Mouse (Mus musculus): ENCODE data around the gene Glrx2.
"Not testable (repeated sequence)": the region's sequence is repeated elsewhere in the genome, so short reads cannot be mapped to it uniquely, and the experiment has no call there.

The Glrx2 gene

GRCm38 (mm10) chr1:143716038-143716437, at the start of gene Glrx2:
TSS of gene Glrx2 (plus strand) at chr1:143716338.
- DNase-seq (ENCODE audit: low read depth, low spot score) = not testable (repeated sequence)

- DNase-seq (ENCODE audit: low read depth, low spot score) = no peak
These were observed 40.3 kb upstream of the Glrx2 start for GRCm38 (mm10) chr1:143675734-143676361.

GRCm38 (mm10) chr1:143681108-143681507, 35.0 kb upstream of the Glrx2 start:
- no peak for DNase-seq (ENCODE audit: low read depth, low spot score)

GRCm38 (mm10) chr1:143684849-143685248, 31.3 kb upstream of the Glrx2 start:
- DNase-seq (ENCODE audit: low read depth, low spot score) = no peak

GRCm38 (mm10) chr1:143701736-143702135, 14.4 kb upstream of the Glrx2 start:
- no peak for DNase-seq (ENCODE audit: low read depth, low spot score)

GRCm38 (mm10) chr1:143702141-143702740, 13.9 kb upstream of the Glrx2 start:
- peak; percentile 11 for DNase-seq (ENCODE audit: low read depth, low spot score)

GRCm38 (mm10) chr1:143702741-143703262, 13.3 kb upstream of the Glrx2 start, which contains the start of gene Cdc73:
TSS of gene Cdc73 (minus strand) at chr1:143702893.
- DNase-seq (ENCODE audit: low read depth, low spot score) = peak; percentile 86

GRCm38 (mm10) chr1:143707006-143707405, 9.1 kb upstream of the Glrx2 start:
- DNase-seq (ENCODE audit: low read depth, low spot score) = no peak

- DNase-seq (ENCODE audit: low read depth, low spot score) = no peak
These were observed 7.8 kb upstream of the Glrx2 start for GRCm38 (mm10) chr1:143708361-143708760.

- DNase-seq (ENCODE audit: low read depth, low spot score) = no peak
These were observed 6.0 kb upstream of the Glrx2 start for GRCm38 (mm10) chr1:143709966-143710626.

GRCm38 (mm10) chr1:143710627-143710976, 5.5 kb upstream of the Glrx2 start:
- DNase-seq (ENCODE audit: low read depth, low spot score) = no peak

- DNase-seq (ENCODE audit: low read depth, low spot score) = no peak
These were observed 8.4 kb downstream of the Glrx2 start for GRCm38 (mm10) chr1:143724456-143725064.

- DNase-seq (ENCODE audit: low read depth, low spot score) = no peak
These were observed 11.7 kb downstream of the Glrx2 start for GRCm38 (mm10) chr1:143727701-143728445.

- DNase-seq (ENCODE audit: low read depth, low spot score) = no peak
These were observed 14.8 kb downstream of the Glrx2 start for GRCm38 (mm10) chr1:143730899-143731298.

GRCm38 (mm10) chr1:143731691-143732090, 15.6 kb downstream of the Glrx2 start:
- no peak for DNase-seq (ENCODE audit: low read depth, low spot score)

- no peak for DNase-seq (ENCODE audit: low read depth, low spot score)
These were observed 17.8 kb downstream of the Glrx2 start for GRCm38 (mm10) chr1:143733914-143734410.

- DNase-seq (ENCODE audit: low read depth, low spot score) = no peak
These were observed 22.7 kb downstream of the Glrx2 start for GRCm38 (mm10) chr1:143738811-143739210.

GRCm38 (mm10) chr1:143739361-143740350, 23.5 kb downstream of the Glrx2 start:
- DNase-seq (ENCODE audit: low read depth, low spot score) = peak; percentile 54

- no peak for DNase-seq (ENCODE audit: low read depth, low spot score)
These were observed 24.4 kb downstream of the Glrx2 start for GRCm38 (mm10) chr1:143740581-143740980.

GRCm38 (mm10) chr1:143741331-143741730, 25.2 kb downstream of the Glrx2 start:
- DNase-seq (ENCODE audit: low read depth, low spot score) = no peak

Measured in skeletal muscle tissue, adult 2 months (tissue).